Mouse (Mus musculus) C2C12 (cell line): Measurements from ENCODE around the gene Deaf1. TPM values are rescaled to one million over a fixed set of nuclear protein-coding genes. Genes with fewer than 3 reads are reported as not detected.

Source experiments
- H3K27me3 ChIP-seq: one replicate; pipeline ENCODE4 v1.6.1; 2011; ENCODE audit not compliant: control insufficient read depth, insufficient read depth, insufficient read length
- H3K36me3 ChIP-seq: one replicate; pipeline ENCODE4 v1.6.1; 2011; ENCODE audit not compliant: control insufficient read depth, insufficient read depth
- H3K4me3 ChIP-seq: one replicate; pipeline ENCODE4 v1.5.1; 2011; ENCODE audit warnings: mild to moderate bottlenecking, control low read depth; ENCODE audit not compliant: poor library complexity, insufficient read depth, severe bottlenecking
- H3K79me2 ChIP-seq: one replicate; pipeline ENCODE4 v1.6.1; 2011; ENCODE audit not compliant: control insufficient read depth, insufficient read depth
- H3K79me3 ChIP-seq: one replicate; pipeline ENCODE4 v1.6.1; 2011; ENCODE audit warnings: low read depth, control low read depth
- H3ac ChIP-seq: one replicate; pipeline ENCODE3; 2011; ENCODE audit warnings: low read depth; ENCODE audit not compliant: control insufficient read depth, insufficient read length
- CEBPB ChIP-seq: IDR thresholded peaks from one replicate; pipeline ENCODE4 v1.6.1; 2011; ENCODE audit warnings: low read depth, mild to moderate bottlenecking, control low read depth, moderate library complexity
- CTCF ChIP-seq: IDR thresholded peaks from one replicate; pipeline ENCODE4 v1.5.1; 2011; ENCODE audit not compliant: control insufficient read depth, insufficient read depth, insufficient read length
- FOSL1 ChIP-seq: IDR thresholded peaks from one replicate; pipeline ENCODE4 v1.8.0; 2011; ENCODE audit warnings: mild to moderate bottlenecking, low read length; ENCODE audit not compliant: poor library complexity, insufficient read depth, severe bottlenecking
- MAX ChIP-seq: IDR thresholded peaks from one replicate; pipeline ENCODE4 v1.6.1; 2011; ENCODE audit warnings: mild to moderate bottlenecking, control low read depth
- MYOD1 ChIP-seq: IDR thresholded peaks from one replicate; pipeline ENCODE4 v1.6.1; 2011; ENCODE audit warnings: low read depth; ENCODE audit not compliant: control insufficient read depth, insufficient read length
- MYOG ChIP-seq: IDR thresholded peaks from one replicate; pipeline ENCODE4 v1.6.1; 2011; ENCODE audit not compliant: control insufficient read depth, insufficient read length; ENCODE audit errors: extremely low read depth
- USF1 ChIP-seq: IDR thresholded peaks from one replicate; pipeline ENCODE4 v1.6.1; 2011; ENCODE audit warnings: low read depth, mild to moderate bottlenecking, control low read depth, moderate library complexity
- polyA plus RNA-seq: library from polyadenylated mRNA; unstranded; fragments of >200 nt; fragmentation: generic; extraction: Trizol; gene quantifications from one replicate; pipeline ENCODE4 v1.2.1, GENCODE M21; 2012; ENCODE audit warnings: missing spikeins

Deaf1 gene
- polyA plus RNA-seq, 1 experiment, result 21.4 TPM

DNA sequence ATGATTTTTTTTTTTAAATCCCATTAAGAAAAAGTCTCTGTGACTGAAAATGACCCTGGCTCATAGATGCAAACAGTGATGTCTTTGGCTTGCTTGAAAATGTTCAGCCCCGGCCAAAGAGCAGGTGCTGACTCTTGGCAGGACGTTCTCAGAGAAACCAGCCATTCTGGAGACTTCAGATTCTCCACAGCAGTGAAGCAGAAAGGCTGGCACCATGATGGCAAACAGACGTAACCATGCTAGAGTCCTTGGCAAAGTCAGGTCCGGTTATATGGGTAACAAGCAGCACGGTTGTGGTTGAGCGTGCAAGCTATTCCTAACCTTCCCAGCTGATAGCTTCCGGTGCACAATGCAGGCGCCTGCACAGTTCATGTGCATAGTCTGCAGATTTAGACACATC lies 28.3 kb downstream of the Deaf1 start:
- Histone ChIP-seq H3K79me3 (no peaks in the 10 kb centered on the region), H3K79me2 (no peaks in the 10 kb centered on the region), H3K27me3 (peaks cover 3% of the 10 kb centered on the region), H3ac (no peak overlapping the region), H3K36me3 (peaks cover 20% of the 10 kb centered on the region), H3K4me3 (no peak overlapping the region)
- TF ChIP-seq MYOD1, result no peak
- TF ChIP-seq CTCF, result no peak
- TF ChIP-seq MYOG, result no peak
- no peak for TF ChIP-seq CEBPB
- TF ChIP-seq MAX, result no peak
- TF ChIP-seq USF1, result no peak
- TF ChIP-seq FOSL1, result no peak

GRCm38 (mm10) chr7:141297926-141298650 lies 29.4 kb downstream of the Deaf1 start:
- Histone ChIP-seq H3ac (no peak overlapping the region), H3K79me2 (no peaks in the 10 kb centered on the region), H3K79me3 (no peaks in the 10 kb centered on the region), H3K27me3 (peaks cover 14% of the 10 kb centered on the region), H3K4me3 (no peak overlapping the region), H3K36me3 (peaks cover 18% of the 10 kb centered on the region)
- TF ChIP-seq USF1 (no peak), CTCF (no peak), MYOG (no peak), FOSL1 (no peak), MAX (no peak), MYOD1 (no peak), CEBPB (no peak)

GRCm38 (mm10) chr7:141294479-141294878 lies 33.0 kb downstream of the Deaf1 start:
- Histone ChIP-seq H3K36me3 (no peaks in the 10 kb centered on the region), H3K27me3 (peaks cover 22% of the 10 kb centered on the region), H3K79me3 (no peaks in the 10 kb centered on the region), H3K79me2 (no peaks in the 10 kb centered on the region), H3ac (no peak overlapping the region), H3K4me3 (no peak overlapping the region)
- TF ChIP-seq CTCF (no peak), MYOD1 (no peak), CEBPB (no peak), MAX (no peak), USF1 (no peak), FOSL1 (no peak), MYOG (no peak)

DNA sequence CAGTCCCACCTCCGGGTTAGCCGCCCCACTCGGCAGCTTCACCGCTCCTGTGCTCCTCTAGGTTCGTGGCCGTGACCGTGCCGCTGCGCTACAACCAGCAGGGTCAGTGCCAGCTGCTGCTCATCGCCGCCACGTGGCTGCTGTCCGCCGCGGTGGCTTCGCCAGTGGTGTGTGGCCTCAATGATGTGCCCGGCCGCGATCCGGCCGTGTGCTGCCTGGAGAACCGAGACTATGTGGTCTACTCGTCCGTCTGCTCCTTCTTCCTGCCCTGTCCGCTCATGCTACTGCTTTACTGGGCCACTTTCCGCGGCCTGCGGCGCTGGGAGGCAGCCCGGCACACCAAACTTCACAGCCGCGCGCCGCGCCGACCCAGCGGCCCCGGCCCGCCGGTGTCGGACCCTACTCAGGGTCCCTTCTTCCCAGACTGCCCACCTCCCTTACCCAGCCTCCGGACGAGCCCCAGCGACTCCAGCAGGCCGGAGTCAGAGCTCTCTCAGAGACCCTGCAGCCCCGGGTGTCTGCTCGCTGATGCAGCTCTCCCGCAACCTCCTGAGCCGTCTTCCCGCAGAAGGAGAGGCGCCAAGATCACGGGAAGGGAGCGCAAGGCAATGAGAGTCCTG lies 33.5 kb downstream of the Deaf1 start:
- H3K27me3 ChIP-seq, result peaks cover 22% of the 10 kb centered on the region
- no peak overlapping the region for H3ac ChIP-seq
- no peaks in the 10 kb centered on the region for H3K79me3 ChIP-seq
- H3K36me3 ChIP-seq, result no peaks in the 10 kb centered on the region
- H3K4me3 ChIP-seq, result no peak overlapping the region
- no peaks in the 10 kb centered on the region for H3K79me2 ChIP-seq
- no peak for TF ChIP-seq FOSL1
- TF ChIP-seq USF1, result no peak

GRCm38 (mm10) chr7:141292583-141293388 lies 34.7 kb downstream of the Deaf1 start:
- no peak overlapping the region for H3ac ChIP-seq
- H3K27me3 ChIP-seq, result peaks cover 22% of the 10 kb centered on the region
- no peak overlapping the region for H3K4me3 ChIP-seq
- no peak for TF ChIP-seq CEBPB
- no peaks in the 10 kb centered on the region for H3K36me3 ChIP-seq
- no peaks in the 10 kb centered on the region for H3K79me3 ChIP-seq
- H3K79me2 ChIP-seq, result no peaks in the 10 kb centered on the region
